Mouse (Mus musculus): ENCODE results near the gene Stard13.

- TF ChIP-seq CTCF (IDR thresholded peaks at IDR 0.05; ENCODE audit: borderline replicate concordance, control insufficient read depth, extremely low read depth, insufficient read depth, low read length, poor library complexity) (no peak), POLR2A (IDR thresholded peaks at IDR 0.05; ENCODE audit: control insufficient read depth, extremely low read depth, insufficient read depth, low read length, poor library complexity) (no peak)
Observed at GRCm38 (mm10) chr5:151183656-151184240, 49.9 kb downstream of the Stard13 start.

Measured in thymus, adult 2 months (tissue).